Mouse (Mus musculus) thymus, adult 18-20 months (tissue): ENCODE measurements at regions not wholly inside any gene's neighbourhood (a gene's known extent, or its start where the extent isn't known, plus 50 kb on each side); places are given as distances from the start of the nearest gene placed in this dataset.

ENCODE experiments used
- DNase-seq, 2 experiments: peaks; one replicate each; pipeline ENCODE4 v3.0.0; 2022; ENCODE audit warnings: mixed read lengths in 2 of 2

GRCm38 (mm10) chr14:72778756-72779155 lies 69.0 kb upstream of the Fndc3a start:
- DNase-seq = no peak

- DNase-seq = no peak
These were observed 68.2 kb upstream of the Fndc3a start for GRCm38 (mm10) chr14:72777927-72778560.

GRCm38 (mm10) chr14:72770237-72770636 lies 60.4 kb upstream of the Fndc3a start:
- DNase-seq = no peak

GRCm38 (mm10) chr14:72760123-72760522 lies 50.3 kb upstream of the Fndc3a start:
- DNase-seq = no peak
